Mouse (Mus musculus): ENCODE results near the gene Dlat. TPM values are rescaled to one million over a fixed set of nuclear protein-coding genes. Genes with fewer than 3 reads are reported as not detected.
"Not testable (repeated sequence)": the region's sequence is repeated elsewhere in the genome, so short reads cannot be mapped to it uniquely, and the experiment has no call there.

Dlat gene
- polyA plus RNA-seq, 1 experiment from 2014 or later, result 60.1 TPM

- Histone ChIP-seq H3K36me3 (ENCODE audit: control insufficient read depth, insufficient read depth, low read length) (peaks cover 14% of the 10 kb centered on the region), H3K27me3 (replicated peaks; ENCODE audit: control insufficient read depth, insufficient read depth, low read length) (no peaks in the 10 kb centered on the region), H3K4me2 (ENCODE audit: low read length) (no peak overlapping the region), H3K9ac (ENCODE audit: low read depth, low read length) (no peak overlapping the region), H3K4me3 (ENCODE audit: low read length) (no peak overlapping the region), H3K27ac (ENCODE audit: low read depth, low read length) (no peak overlapping the region), H3K4me1 (ENCODE audit: control insufficient read depth, insufficient read depth, low read depth, low read length) (no peaks in the 10 kb centered on the region), H3K9me3 (ENCODE audit: control insufficient read depth, low read length) (no peaks in the 10 kb centered on the region)
- 95% methylated on average over 6 of the region's 6 CpGs for WGBS
- ATAC-seq, result no peak
Observed at GRCm38 (mm10) chr9:50632016-50632688, 27.4 kb downstream of the Dlat start.

- not testable (repeated sequence) for H3K4me3 ChIP-seq (ENCODE audit: low read length); H3K4me2 ChIP-seq (ENCODE audit: low read length); H3K27me3 ChIP-seq (replicated peaks; ENCODE audit: control insufficient read depth, insufficient read depth, low read length); H3K36me3 ChIP-seq (ENCODE audit: control insufficient read depth, insufficient read depth, low read length); H3K27ac ChIP-seq (ENCODE audit: low read depth, low read length); H3K4me1 ChIP-seq (ENCODE audit: control insufficient read depth, insufficient read depth, low read depth, low read length); ATAC-seq; H3K9ac ChIP-seq (ENCODE audit: low read depth, low read length); H3K9me3 ChIP-seq (ENCODE audit: control insufficient read depth, low read length)
- 97% methylated on average over 6 of the region's 8 CpGs for WGBS
Observed at GRCm38 (mm10) chr9:50630903-50631302, 28.7 kb downstream of the Dlat start.

- Histone ChIP-seq H3K9ac (ENCODE audit: low read depth, low read length) (no peak overlapping the region), H3K36me3 (ENCODE audit: control insufficient read depth, insufficient read depth, low read length) (peaks cover 14% of the 10 kb centered on the region), H3K4me2 (ENCODE audit: low read length) (peak overlapping the region; percentile 69), H3K27me3 (replicated peaks; ENCODE audit: control insufficient read depth, insufficient read depth, low read length) (no peaks in the 10 kb centered on the region), H3K4me1 (ENCODE audit: control insufficient read depth, insufficient read depth, low read depth, low read length) (peaks cover 11% of the 10 kb centered on the region), H3K27ac (ENCODE audit: low read depth, low read length) (no peak overlapping the region), H3K4me3 (ENCODE audit: low read length) (peak overlapping the region; percentile 90), H3K9me3 (ENCODE audit: control insufficient read depth, low read length) (no peaks in the 10 kb centered on the region)
- ATAC-seq, result no peak
- WGBS, result 63% methylated on average over 9 of the region's 9 CpGs
Observed at GRCm38 (mm10) chr9:50617794-50618330, 41.7 kb downstream of the Dlat start.

- peak; percentile 96 for ATAC-seq
- Histone ChIP-seq H3K4me3 (ENCODE audit: low read length) (peak within 1 kb of the TSS; percentile 90), H3K9me3 (ENCODE audit: control insufficient read depth, low read length) (no peaks in the 10 kb centered on the region), H3K9ac (ENCODE audit: low read depth, low read length) (peak within 1 kb of the TSS; percentile 93), H3K36me3 (ENCODE audit: control insufficient read depth, insufficient read depth, low read length) (peaks cover 14% of the 10 kb centered on the region), H3K27me3 (replicated peaks; ENCODE audit: control insufficient read depth, insufficient read depth, low read length) (no peaks in the 10 kb centered on the region), H3K4me1 (ENCODE audit: control insufficient read depth, insufficient read depth, low read depth, low read length) (peaks cover 11% of the 10 kb centered on the region), H3K27ac (ENCODE audit: low read depth, low read length) (peak within 1 kb of the TSS; percentile 94), H3K4me2 (ENCODE audit: low read length) (peak within 1 kb of the TSS; percentile 69)
- under 1% methylated on average over 76 of the region's 81 CpGs for WGBS
Observed at GRCm38 (mm10) chr9:50616766-50617603, 42.6 kb downstream of the Dlat start, which contains the start of the genes Pih1d2 and Nkapd1. TSS of gene Pih1d2 (plus strand) at chr9:50617321. TSS of gene Nkapd1 (minus strand) at chr9:50617464.

GRCm38 (mm10) chr9:50616161-50616560 lies 43.4 kb downstream of the Dlat start:
- H3K36me3 ChIP-seq (ENCODE audit: control insufficient read depth, insufficient read depth, low read length), result peaks cover 18% of the 10 kb centered on the region
- H3K9ac ChIP-seq (ENCODE audit: low read depth, low read length), result peak overlapping the region; percentile 93
- no peaks in the 10 kb centered on the region for H3K9me3 ChIP-seq (ENCODE audit: control insufficient read depth, low read length)
- peaks cover 11% of the 10 kb centered on the region for H3K4me1 ChIP-seq (ENCODE audit: control insufficient read depth, insufficient read depth, low read depth, low read length)
- H3K4me3 ChIP-seq (ENCODE audit: low read length), result peak overlapping the region; percentile 90
- 43% methylated on average over 11 of the region's 11 CpGs for WGBS
- H3K27me3 ChIP-seq (replicated peaks; ENCODE audit: control insufficient read depth, insufficient read depth, low read length), result no peaks in the 10 kb centered on the region
- no peak overlapping the region for H3K27ac ChIP-seq (ENCODE audit: low read depth, low read length)
- ATAC-seq, result no peak
- peak overlapping the region; percentile 69 for H3K4me2 ChIP-seq (ENCODE audit: low read length)

- Histone ChIP-seq H3K9me3 (ENCODE audit: control insufficient read depth, low read length) (no peaks in the 10 kb centered on the region), H3K36me3 (ENCODE audit: control insufficient read depth, insufficient read depth, low read length) (peaks cover 29% of the 10 kb centered on the region), H3K4me3 (ENCODE audit: low read length) (no peak overlapping the region), H3K27me3 (replicated peaks; ENCODE audit: control insufficient read depth, insufficient read depth, low read length) (no peaks in the 10 kb centered on the region), H3K27ac (ENCODE audit: low read depth, low read length) (no peak overlapping the region), H3K9ac (ENCODE audit: low read depth, low read length) (no peak overlapping the region), H3K4me2 (ENCODE audit: low read length) (no peak overlapping the region), H3K4me1 (ENCODE audit: control insufficient read depth, insufficient read depth, low read depth, low read length) (peaks cover 8% of the 10 kb centered on the region)
- ATAC-seq, result no peak
- WGBS, result 93% methylated on average over 4 of the region's 4 CpGs
Observed at GRCm38 (mm10) chr9:50612115-50612514, 47.5 kb downstream of the Dlat start.

- no peak for ATAC-seq
- Histone ChIP-seq H3K4me2 (ENCODE audit: low read length) (peak overlapping the region; percentile 94), H3K9me3 (ENCODE audit: control insufficient read depth, low read length) (no peaks in the 10 kb centered on the region), H3K4me1 (ENCODE audit: control insufficient read depth, insufficient read depth, low read depth, low read length) (peaks cover 27% of the 10 kb centered on the region), H3K36me3 (ENCODE audit: control insufficient read depth, insufficient read depth, low read length) (peaks cover 3% of the 10 kb centered on the region; the same call in 1 of the 2 replicates), H3K27me3 (replicated peaks; ENCODE audit: control insufficient read depth, insufficient read depth, low read length) (no peaks in the 10 kb centered on the region), H3K27ac (ENCODE audit: low read depth, low read length) (peak overlapping the region; percentile 78), H3K9ac (ENCODE audit: low read depth, low read length) (peak overlapping the region; percentile 78), H3K4me3 (ENCODE audit: low read length) (peak overlapping the region; percentile 81)
- 2% methylated on average over 6 of the region's 6 CpGs for WGBS
Observed at GRCm38 (mm10) chr9:50604338-50604737, 55.2 kb downstream of the Dlat start.

- Histone ChIP-seq H3K4me1 (ENCODE audit: control insufficient read depth, insufficient read depth, low read depth, low read length) (peaks cover 27% of the 10 kb centered on the region), H3K27me3 (replicated peaks; ENCODE audit: control insufficient read depth, insufficient read depth, low read length) (no peaks in the 10 kb centered on the region), H3K36me3 (ENCODE audit: control insufficient read depth, insufficient read depth, low read length) (peaks cover 5% of the 10 kb centered on the region; the same call in 1 of the 2 replicates), H3K4me3 (ENCODE audit: low read length) (peak overlapping the region; percentile 81), H3K9me3 (ENCODE audit: control insufficient read depth, low read length) (no peaks in the 10 kb centered on the region), H3K27ac (ENCODE audit: low read depth, low read length) (peak overlapping the region; percentile 78), H3K4me2 (ENCODE audit: low read length) (peak overlapping the region; percentile 94), H3K9ac (ENCODE audit: low read depth, low read length) (peak overlapping the region; percentile 78)
- peak; percentile 92 for ATAC-seq
- under 1% methylated on average over 24 of the region's 24 CpGs for WGBS
Observed at GRCm38 (mm10) chr9:50603998-50604324, 55.6 kb downstream of the Dlat start.
